Mouse (Mus musculus): ENCODE data around the gene Frmd4a.

DNA sequence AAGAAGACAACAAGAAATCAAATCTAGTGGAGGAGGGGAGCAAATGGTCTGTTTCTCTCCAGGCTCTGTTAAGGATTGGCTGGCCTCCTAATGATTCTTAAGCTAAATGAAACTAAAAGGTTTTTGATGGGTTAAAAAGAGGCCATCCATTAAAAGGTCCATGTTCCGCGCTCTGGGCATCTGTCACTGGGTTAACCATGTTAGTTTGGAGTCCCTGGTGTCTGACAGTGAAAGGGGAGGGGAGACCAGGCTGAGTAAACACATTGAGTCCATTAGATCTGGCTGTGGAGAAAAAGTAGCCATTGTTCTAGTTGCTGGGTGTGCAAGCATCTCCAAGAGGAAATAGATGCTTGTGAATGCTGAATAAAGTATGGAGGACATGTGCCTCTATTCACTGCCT, 534.3 kb downstream of the Frmd4a start:
- TF ChIP-seq CTCF (IDR thresholded peaks at IDR 0.05; ENCODE audit: borderline replicate concordance, extremely low read depth, insufficient read depth, insufficient read length) (no peak), POLR2A (IDR thresholded peaks at IDR 0.05; ENCODE audit: borderline replicate concordance, extremely low read depth, insufficient read depth, insufficient read length, poor library complexity, severe bottlenecking) (no peak)
